Mouse (Mus musculus): ENCODE results near the gene Zfc3h1. TPM values are rescaled to one million over a fixed set of nuclear protein-coding genes. Genes with fewer than 3 reads are reported as not detected.

Zfc3h1 gene
- polyA plus RNA-seq, 1 experiment from 2014 or later, result 18.8 TPM

DNA sequence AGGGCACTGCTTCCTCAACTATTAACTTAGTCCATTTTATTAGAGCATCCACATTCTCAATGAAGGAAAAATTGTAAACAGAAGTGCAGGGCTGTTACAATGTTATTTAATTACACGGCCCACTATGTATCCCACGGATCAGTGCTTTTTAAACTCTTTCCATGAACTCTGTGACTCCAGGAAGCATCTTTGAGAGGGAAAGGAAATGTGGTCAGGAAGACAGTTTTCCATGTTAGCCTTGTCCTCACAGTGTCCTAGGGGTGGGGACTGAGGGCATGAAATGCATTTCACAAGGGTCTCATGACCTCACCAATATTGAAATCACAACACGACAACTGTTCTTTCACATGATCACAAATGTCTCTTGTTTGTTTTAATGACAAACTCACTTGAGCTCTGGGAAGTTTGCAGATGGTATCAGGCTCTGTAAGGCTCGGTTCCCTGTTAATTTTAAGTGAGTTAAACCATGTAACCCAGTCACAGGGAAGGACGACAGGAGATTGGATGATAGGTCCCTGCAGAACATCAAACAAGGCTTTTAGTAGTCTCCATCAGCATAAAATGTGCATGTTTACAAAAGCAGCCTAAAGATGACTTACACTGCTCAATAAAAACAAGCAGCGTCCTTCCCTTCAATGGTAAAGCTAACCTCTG is 72.7 kb downstream of the Zfc3h1 start:
- no peak overlapping the region for H3K4me3 ChIP-seq
- H3K9ac ChIP-seq, result no peak overlapping the region
- 53% methylated on average over 6 of the region's 6 CpGs for WGBS
- H3K4me1 ChIP-seq (replicated peaks), result no peaks in the 10 kb centered on the region
- ATAC-seq (ENCODE audit: insufficient number of reproducible peaks, low FRiP score), result no peak
- no peak overlapping the region for H3K27ac ChIP-seq (ENCODE audit: poor library complexity, severe bottlenecking)
- H3K4me2 ChIP-seq, result no peak overlapping the region
- no peaks in the 10 kb centered on the region for H3K27me3 ChIP-seq (replicated peaks)
- H3K36me3 ChIP-seq, result no peaks in the 10 kb centered on the region
- H3K9me3 ChIP-seq (replicated peaks), result no peaks in the 10 kb centered on the region

DNA sequence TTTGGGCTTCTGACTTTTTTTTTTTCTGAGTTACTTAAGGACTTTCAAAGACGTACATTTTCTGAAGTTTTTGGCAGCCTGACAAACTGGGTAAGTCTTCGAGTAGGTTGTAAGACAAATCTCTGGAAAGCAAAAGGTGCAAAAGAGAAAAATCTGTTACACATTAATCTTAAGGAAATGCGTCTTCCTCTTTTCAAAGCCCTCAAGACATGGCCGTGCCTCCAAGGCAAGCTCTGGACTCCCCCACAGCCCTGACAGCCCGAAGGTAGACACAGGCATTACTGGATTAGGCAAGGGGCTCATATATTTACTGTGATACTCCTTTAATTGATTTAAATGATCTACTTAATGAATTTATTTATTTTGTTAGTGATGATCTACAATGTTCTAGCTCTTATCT is 77.9 kb downstream of the Zfc3h1 start:
- Histone ChIP-seq H3K4me3 (no peak overlapping the region), H3K9ac (no peak overlapping the region), H3K27ac (ENCODE audit: poor library complexity, severe bottlenecking) (no peak overlapping the region), H3K36me3 (no peaks in the 10 kb centered on the region), H3K4me1 (replicated peaks) (no peaks in the 10 kb centered on the region), H3K27me3 (replicated peaks) (no peaks in the 10 kb centered on the region), H3K4me2 (no peak overlapping the region), H3K9me3 (replicated peaks) (no peaks in the 10 kb centered on the region)
- 57% methylated on average over 5 of the region's 5 CpGs for WGBS
- ATAC-seq (ENCODE audit: insufficient number of reproducible peaks, low FRiP score), result no peak

DNA sequence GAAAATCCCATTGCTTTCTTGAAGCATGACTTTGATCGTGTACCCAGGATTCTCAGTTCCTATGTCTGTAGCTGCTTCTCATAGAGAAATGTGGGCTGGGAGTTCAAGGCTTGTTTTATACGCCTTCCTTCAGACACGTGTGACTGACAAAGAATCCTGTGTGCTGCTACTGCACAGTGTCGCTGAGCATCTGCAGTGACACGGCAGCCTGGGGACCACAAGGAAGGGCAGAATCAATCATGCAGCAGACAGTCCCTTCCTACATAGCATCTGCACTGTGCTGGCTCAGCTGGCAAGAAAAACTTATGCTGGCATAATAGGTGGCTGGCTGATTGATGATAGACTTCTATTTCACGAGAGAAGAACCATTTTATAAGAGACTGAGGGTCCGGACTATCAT is 80.3 kb downstream of the Zfc3h1 start:
- WGBS, result 65% methylated on average over 7 of the region's 7 CpGs

DNA sequence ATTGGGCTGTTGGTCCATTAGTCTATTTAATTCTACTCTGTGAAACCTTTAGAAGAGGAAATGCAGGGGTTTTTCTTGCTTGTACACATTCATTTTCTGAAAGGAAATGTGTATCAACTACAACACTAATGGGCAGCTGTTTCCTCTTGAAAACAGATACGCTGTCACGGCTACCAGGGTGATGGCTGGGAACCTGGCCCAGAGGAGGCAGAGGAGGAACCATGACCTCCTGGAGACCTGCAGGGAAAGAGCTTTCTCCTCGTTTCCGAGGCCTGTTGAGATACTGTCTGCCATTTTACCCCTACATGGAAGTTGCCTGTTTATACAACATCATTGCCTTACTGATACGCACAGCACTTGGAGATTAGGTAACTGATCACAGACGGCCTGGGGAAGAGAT is 81.0 kb downstream of the Zfc3h1 start:
- 48% methylated on average over 6 of the region's 6 CpGs for WGBS
- Histone ChIP-seq H3K36me3 (no peaks in the 10 kb centered on the region), H3K27me3 (replicated peaks) (no peaks in the 10 kb centered on the region), H3K4me2 (no peak overlapping the region), H3K9me3 (replicated peaks) (no peaks in the 10 kb centered on the region), H3K27ac (ENCODE audit: poor library complexity, severe bottlenecking) (no peak overlapping the region), H3K4me3 (no peak overlapping the region), H3K4me1 (replicated peaks) (0 out of 2 replicates have a peak, but pooled peaks cover 4% of the 10 kb centered on the region), H3K9ac (no peak overlapping the region)
- ATAC-seq (ENCODE audit: insufficient number of reproducible peaks, low FRiP score), result peak; percentile 55; the same call in 1 of the 2 replicates

More for the DNA sequence above, 80.3 kb downstream of the Zfc3h1 start:
- H3K4me1 ChIP-seq (replicated peaks), result 0 out of 2 replicates have a peak, but pooled peaks cover 4% of the 10 kb centered on the region
- no peak overlapping the region for H3K9ac ChIP-seq
- no peaks in the 10 kb centered on the region for H3K9me3 ChIP-seq (replicated peaks)
- no peak overlapping the region for H3K4me2 ChIP-seq
- H3K4me3 ChIP-seq, result no peak overlapping the region
- no peak overlapping the region for H3K27ac ChIP-seq (ENCODE audit: poor library complexity, severe bottlenecking)
- no peak for ATAC-seq (ENCODE audit: insufficient number of reproducible peaks, low FRiP score)
- no peaks in the 10 kb centered on the region for H3K27me3 ChIP-seq (replicated peaks)
- H3K36me3 ChIP-seq, result no peaks in the 10 kb centered on the region

DNA sequence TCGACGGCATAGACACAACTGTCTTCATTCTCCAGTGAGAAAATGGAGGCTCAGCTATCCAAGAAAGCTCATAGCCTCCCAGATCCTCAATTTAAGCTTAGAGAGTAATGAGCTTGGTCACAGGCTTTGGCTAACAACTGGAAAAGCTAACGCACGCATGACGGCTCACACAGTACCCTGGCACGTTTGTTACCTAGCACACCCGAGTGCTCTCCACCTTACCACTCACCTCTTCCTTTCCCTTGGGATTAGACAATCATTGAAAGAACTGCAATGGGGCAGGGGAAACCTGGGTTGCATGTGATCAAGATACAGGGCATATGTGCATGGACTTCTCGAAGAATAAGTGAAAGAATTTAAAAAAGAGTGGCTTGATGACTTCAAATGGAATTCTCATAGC is 83.2 kb downstream of the Zfc3h1 start:
- H3K36me3 ChIP-seq, result no peaks in the 10 kb centered on the region
- H3K9me3 ChIP-seq (replicated peaks), result no peaks in the 10 kb centered on the region
- ATAC-seq (ENCODE audit: insufficient number of reproducible peaks, low FRiP score), result no peak
- 82% methylated on average over 8 of the region's 8 CpGs for WGBS
- no peak overlapping the region for H3K9ac ChIP-seq
- H3K4me1 ChIP-seq (replicated peaks), result 0 out of 2 replicates have a peak, but pooled peaks cover 4% of the 10 kb centered on the region
- H3K4me2 ChIP-seq, result no peak overlapping the region
- H3K27me3 ChIP-seq (replicated peaks), result no peaks in the 10 kb centered on the region
- H3K4me3 ChIP-seq, result no peak overlapping the region
- H3K27ac ChIP-seq (ENCODE audit: poor library complexity, severe bottlenecking), result no peak overlapping the region

DNA sequence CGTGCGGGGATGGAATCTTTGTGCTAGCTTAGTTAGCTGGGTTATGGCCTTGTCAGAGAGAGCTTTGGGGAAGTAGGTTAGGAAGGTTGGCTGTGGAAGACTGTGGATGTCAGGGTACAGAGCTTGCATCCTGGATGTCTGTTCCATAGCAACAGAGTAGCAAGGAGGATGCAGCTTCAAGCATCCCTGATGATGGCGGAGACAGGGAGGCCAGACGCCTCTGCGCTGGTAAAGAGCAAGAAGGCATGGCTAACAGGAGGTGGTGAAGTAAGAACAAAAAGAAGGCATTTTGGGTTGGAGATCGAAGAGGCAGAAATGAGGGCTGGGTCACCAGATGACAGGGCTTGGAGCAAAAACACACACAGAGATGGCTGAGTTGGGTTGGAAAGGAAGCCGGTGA is 83.9 kb downstream of the Zfc3h1 start:
- ATAC-seq (ENCODE audit: insufficient number of reproducible peaks, low FRiP score), result no peak
- no peaks in the 10 kb centered on the region for H3K9me3 ChIP-seq (replicated peaks)
- no peaks in the 10 kb centered on the region for H3K36me3 ChIP-seq
- 39% methylated on average over 7 of the region's 7 CpGs for WGBS
- no peaks in the 10 kb centered on the region for H3K27me3 ChIP-seq (replicated peaks)
- no peak overlapping the region for H3K4me2 ChIP-seq
- no peak overlapping the region for H3K27ac ChIP-seq (ENCODE audit: poor library complexity, severe bottlenecking)
- no peak overlapping the region for H3K4me3 ChIP-seq
- 0 out of 2 replicates have a peak, but pooled peaks cover 4% of the 10 kb centered on the region for H3K4me1 ChIP-seq (replicated peaks)
- H3K9ac ChIP-seq, result no peak overlapping the region

DNA sequence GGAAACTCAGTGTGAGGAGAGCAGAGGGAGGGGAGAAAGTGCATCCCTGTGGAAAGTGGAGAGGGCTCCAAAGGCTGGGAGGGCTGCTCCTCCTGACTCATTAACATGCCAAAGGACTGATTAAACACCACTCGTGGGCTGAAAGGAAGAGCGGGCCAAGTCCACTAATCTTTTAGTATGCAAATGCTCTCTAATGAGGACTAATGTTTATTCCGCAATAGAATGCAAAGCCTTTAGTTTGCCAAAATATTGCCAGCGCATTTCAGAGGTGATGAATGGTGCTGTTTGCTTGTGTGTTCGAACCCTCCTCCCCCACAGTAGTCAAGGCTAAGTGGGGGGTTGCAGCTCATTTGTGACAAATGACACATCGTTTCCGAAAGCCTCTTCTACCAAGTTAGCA is 84.3 kb downstream of the Zfc3h1 start:
- H3K27me3 ChIP-seq (replicated peaks), result no peaks in the 10 kb centered on the region
- H3K4me2 ChIP-seq, result no peak overlapping the region
- H3K36me3 ChIP-seq, result no peaks in the 10 kb centered on the region
- 18% methylated on average over 7 of the region's 7 CpGs for WGBS
- H3K4me1 ChIP-seq (replicated peaks), result 0 out of 2 replicates have a peak, but pooled peaks cover 4% of the 10 kb centered on the region
- no peak overlapping the region for H3K4me3 ChIP-seq
- no peaks in the 10 kb centered on the region for H3K9me3 ChIP-seq (replicated peaks)
- H3K9ac ChIP-seq, result no peak overlapping the region
- no peak for ATAC-seq (ENCODE audit: insufficient number of reproducible peaks, low FRiP score)
- H3K27ac ChIP-seq (ENCODE audit: poor library complexity, severe bottlenecking), result no peak overlapping the region

DNA sequence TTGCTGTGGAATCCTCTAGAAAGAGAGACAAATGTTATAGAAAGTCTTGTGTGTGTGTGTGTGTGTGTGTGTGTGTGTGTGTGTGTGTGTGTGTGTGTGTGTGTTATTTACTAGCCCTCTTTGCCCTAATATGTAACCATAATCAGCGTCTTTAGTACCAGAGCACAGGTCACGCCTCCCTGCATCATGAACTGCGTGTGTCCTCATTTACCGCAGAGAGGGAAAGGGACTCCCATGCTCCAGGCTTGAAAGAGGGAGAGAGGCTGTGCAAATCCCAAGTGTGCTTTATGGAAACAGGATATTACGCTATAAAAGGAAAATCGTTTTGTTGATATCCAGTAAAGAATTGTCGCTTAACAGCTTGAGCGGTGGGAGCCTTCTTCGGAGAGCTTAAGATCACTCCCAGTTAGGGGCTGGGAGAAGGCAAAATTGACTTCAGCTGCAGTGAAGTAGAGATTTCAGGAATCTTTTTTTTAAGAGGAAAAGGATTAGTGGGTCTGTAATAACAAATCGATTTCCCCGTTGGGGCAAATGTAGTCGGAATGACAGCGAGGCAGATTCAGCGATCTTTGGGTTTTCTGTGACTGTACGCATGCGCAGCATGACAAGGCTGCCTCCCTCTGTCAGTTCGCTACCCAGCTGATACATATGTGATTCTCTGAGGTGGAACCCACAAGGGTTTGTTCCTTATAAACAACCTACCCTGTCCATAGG is 86.0 kb downstream of the Zfc3h1 start:
- Histone ChIP-seq H3K4me2 (peak overlapping the region; percentile 61), H3K27ac (ENCODE audit: poor library complexity, severe bottlenecking) (no peak overlapping the region), H3K36me3 (no peaks in the 10 kb centered on the region), H3K4me3 (peak overlapping the region; percentile 38), H3K4me1 (replicated peaks) (0 out of 2 replicates have a peak, but pooled peaks cover 4% of the 10 kb centered on the region), H3K27me3 (replicated peaks) (no peaks in the 10 kb centered on the region), H3K9me3 (replicated peaks) (no peaks in the 10 kb centered on the region), H3K9ac (no peak overlapping the region)
- WGBS, result 41% methylated on average over 17 of the region's 17 CpGs
- no peak for ATAC-seq (ENCODE audit: insufficient number of reproducible peaks, low FRiP score)

DNA sequence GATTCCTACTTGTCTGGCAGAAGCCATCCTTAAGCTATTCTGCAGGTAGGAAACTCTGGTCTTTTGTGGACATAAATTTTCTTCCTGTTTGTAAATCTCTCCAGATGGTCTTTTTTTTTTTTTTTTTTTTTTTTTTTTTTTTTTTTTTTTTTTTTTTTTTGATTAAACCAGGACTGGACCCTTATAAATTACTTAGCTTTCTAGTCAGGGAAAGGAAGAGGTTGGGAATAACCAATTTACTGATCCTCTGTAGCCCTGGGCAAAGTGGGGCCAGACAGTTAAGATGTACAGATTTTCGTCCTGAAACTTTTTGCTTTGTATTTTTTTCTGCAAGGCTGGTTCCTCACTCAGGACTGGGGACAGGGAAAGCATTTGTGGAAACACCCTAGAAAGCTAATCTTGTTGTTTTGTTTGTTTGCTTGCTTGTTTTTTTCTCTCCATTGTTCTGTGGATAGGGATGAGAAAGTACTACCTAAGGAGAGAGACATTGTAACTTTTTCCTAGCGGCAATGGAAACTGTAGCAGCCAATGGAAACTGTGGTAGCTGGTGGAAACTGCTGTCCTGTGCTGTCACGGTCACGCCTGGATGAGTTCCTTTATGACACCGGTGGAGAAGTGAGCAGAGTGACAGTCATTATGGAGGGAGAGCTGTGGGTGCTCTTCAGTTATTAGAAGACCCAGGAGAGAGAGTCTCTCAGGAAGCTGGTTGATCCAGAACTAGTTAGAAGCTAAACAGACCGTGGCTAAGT is 88.6 kb downstream of the Zfc3h1 start:
- Histone ChIP-seq H3K36me3 (no peaks in the 10 kb centered on the region), H3K4me3 (no peak overlapping the region), H3K4me2 (no peak overlapping the region), H3K9ac (no peak overlapping the region), H3K27ac (ENCODE audit: poor library complexity, severe bottlenecking) (no peak overlapping the region), H3K9me3 (replicated peaks) (no peaks in the 10 kb centered on the region), H3K4me1 (replicated peaks) (peaks cover 6% of the 10 kb centered on the region), H3K27me3 (replicated peaks) (no peaks in the 10 kb centered on the region)
- WGBS, result 80% methylated on average over 6 of the region's 6 CpGs
- ATAC-seq (ENCODE audit: insufficient number of reproducible peaks, low FRiP score), result no peak

DNA sequence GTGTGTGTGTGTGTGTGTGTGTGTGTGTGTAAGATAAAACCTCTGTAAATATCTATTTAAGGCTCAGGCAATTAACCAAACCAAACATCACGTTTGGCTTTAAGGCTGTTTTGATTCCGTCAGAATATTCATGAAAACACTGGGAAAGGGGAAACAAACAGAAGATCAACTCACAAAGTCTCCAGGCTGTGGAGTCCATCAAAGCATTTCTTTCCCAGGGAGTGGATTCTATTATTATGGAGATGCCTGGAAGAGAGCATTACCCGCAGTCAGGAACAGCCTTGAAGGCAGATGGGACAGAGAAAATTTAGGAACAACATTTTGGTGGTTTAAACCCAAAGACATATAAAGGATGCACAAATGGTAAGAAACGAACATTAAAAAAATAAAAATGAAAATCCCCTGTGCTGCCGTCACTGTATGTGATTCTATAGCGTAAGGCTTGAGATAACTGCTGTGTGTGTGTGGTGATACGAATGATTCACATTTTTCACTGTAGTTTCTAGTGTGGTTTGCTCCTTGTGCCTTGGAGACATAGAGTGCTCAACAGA is 90.3 kb downstream of the Zfc3h1 start:
- H3K4me3 ChIP-seq, result no peak overlapping the region
- H3K9me3 ChIP-seq (replicated peaks), result no peaks in the 10 kb centered on the region
- H3K4me2 ChIP-seq, result no peak overlapping the region
- peaks cover 11% of the 10 kb centered on the region for H3K4me1 ChIP-seq (replicated peaks)
- ATAC-seq (ENCODE audit: insufficient number of reproducible peaks, low FRiP score), result no peak
- no peak overlapping the region for H3K27ac ChIP-seq (ENCODE audit: poor library complexity, severe bottlenecking)
- no peaks in the 10 kb centered on the region for H3K36me3 ChIP-seq
- no peak overlapping the region for H3K9ac ChIP-seq
- 60% methylated on average over 7 of the region's 7 CpGs for WGBS
- H3K27me3 ChIP-seq (replicated peaks), result no peaks in the 10 kb centered on the region

DNA sequence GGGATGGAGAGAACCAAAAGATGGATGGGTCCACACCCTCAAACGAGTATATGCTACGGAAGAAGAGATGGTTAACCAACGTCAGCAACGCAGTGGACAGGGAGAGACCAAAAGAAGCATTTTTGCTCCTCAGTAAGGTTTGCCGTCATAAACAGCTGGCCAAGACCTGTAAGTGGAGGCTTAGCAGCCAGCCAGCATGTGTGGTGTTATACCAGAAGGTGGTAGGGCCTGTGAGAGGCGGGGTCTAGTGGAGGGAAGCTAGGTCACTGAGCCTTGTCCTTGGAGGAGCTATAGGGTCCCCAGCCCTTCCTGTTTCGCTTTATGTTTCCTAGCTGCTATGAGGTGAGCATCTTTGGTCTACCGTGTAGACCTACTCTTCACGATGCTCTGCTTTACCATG is 91.7 kb downstream of the Zfc3h1 start:
- Histone ChIP-seq H3K4me3 (no peak overlapping the region), H3K9ac (no peak overlapping the region), H3K4me2 (no peak overlapping the region), H3K36me3 (no peaks in the 10 kb centered on the region), H3K27me3 (replicated peaks) (no peaks in the 10 kb centered on the region), H3K9me3 (replicated peaks) (no peaks in the 10 kb centered on the region), H3K27ac (ENCODE audit: poor library complexity, severe bottlenecking) (no peak overlapping the region), H3K4me1 (replicated peaks) (peaks cover 11% of the 10 kb centered on the region)
- 85% methylated on average over 9 of the region's 9 CpGs for WGBS
- no peak for ATAC-seq (ENCODE audit: insufficient number of reproducible peaks, low FRiP score)
